16 mouse cellular contexts compared by ENCODE assay signal in genomic region chr6:113346897-113347296, GRCm38 (mm10).
DNase-seq lines count a peak whose midpoint lies in the region.
"Had no signal": no experiment of that assay in that cellular context is flagged by ENCODE, and none has a peak within 500 bp of the region (broad histone marks: within the 10 kb centered on the region; RNA-seq: fewer than 3 reads in every experiment).

No protein-coding gene starts in this region.

- peak; percentile 55 for DNase-seq in ES-CJ7 (ENCODE audit: low read depth, low spot score)
- peak; percentile 56 for DNase-seq in R1 (ENCODE audit: low read depth, low spot score)
- no peak for DNase-seq in cerebellum, postnatal 4 days (ENCODE audit: low spot score in 2 of 2)
- no peak for DNase-seq in kidney, adult 18-20 months
- DNase-seq: adrenal gland, adult 2 months; adrenal gland, adult 8-10 months; adrenal gland, postnatal 10 days; adrenal gland, postnatal 14 days; adrenal gland, postnatal 25 days; adrenal gland, postnatal 36 days; B cell, adult 2 months; cerebellum, adult 11 months; cerebellum, adult 11-12 months; cerebellum, adult 18-20 months; cerebellum, adult 2 months; cerebellum, adult 8-10 months had no signal

Comparison
In these comparisons a context has a peak if more than half of its experiments do, and no peak if none do; other contexts are left out.
1. DNase-seq: peak in ES-CJ7 (single experiment) and R1 (single experiment); none in cerebellum, postnatal 4 days (0 of 2) and kidney, adult 18-20 months (single experiment).